Mouse (Mus musculus): Measurements from ENCODE around the gene Smim24. TPM values are rescaled to one million over a fixed set of nuclear protein-coding genes. Genes with fewer than 3 reads are reported as not detected.

The Smim24 gene
- total RNA-seq, 2 experiments from 2014 or later: 1.1 to 1.2 TPM

DNA sequence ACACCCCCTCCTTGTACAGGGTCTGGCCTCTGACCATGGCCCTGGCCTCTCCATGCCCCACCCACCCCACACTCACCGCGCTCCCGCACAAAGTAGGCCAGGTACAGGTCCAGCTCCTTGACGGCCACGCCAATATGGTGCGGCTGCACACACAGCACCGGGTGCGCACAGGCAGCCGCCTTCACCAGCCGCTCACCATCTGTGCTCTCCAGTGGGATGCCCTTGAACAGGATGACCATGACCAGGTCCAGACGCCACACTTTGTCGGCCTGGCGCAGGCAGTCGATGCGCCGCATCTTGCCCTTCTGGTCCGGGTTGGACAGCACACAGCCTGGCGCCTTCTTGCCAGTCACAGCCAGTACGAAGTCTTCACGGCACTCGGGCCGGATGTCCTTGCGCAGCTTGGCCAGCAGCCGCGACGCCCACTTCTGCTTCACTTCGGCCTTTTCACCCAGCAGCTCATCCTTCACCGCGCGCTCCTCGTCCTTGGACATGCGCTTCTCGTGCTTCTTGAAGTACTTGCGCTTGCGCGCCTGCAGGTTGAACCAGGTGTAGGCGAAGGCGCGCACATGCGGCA is 27.4 kb downstream of the Smim24 start:
- DNase-seq (ENCODE audit: low spot score in 2 of 2): peak in 1 of 2 experiments; percentile 5

DNA sequence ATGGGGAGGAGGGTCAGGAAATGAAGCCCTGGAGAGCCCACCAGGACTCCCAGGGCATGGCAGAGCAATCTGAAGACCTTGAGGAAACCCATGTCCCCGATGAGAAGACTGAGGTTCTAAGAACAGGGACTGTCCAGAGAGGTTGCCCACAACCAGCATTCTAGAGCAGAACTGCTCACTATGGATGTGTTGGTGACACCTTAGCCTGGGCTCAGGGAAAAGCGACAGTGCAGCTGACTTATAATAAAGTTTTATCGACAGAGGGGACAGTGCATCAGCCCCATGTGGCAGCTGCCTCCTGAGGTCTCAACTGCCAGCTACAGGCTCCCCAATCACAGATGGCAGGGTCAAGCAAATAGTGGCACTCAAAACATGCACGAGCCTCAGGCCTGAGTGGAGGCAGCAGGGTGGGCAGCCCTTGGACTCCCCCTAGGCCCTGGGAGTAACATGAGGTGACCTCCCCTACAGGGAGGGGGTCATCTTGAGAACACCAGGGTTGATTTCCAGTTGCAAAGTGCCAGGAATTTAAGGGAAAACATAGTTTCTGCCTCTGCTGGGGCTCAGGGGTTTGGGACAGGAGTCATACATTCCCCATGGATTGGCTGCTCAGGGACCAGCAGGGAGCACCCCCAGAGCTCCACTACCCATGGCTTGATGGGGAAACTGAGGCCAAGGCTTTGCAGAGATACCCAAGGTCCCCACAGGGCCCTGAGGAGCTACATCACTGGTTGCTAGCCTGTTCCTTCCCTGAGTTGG is 28.4 kb downstream of the Smim24 start:
- peak in 1 of 2 experiments; percentile 1 for DNase-seq (ENCODE audit: low spot score in 2 of 2)

DNA sequence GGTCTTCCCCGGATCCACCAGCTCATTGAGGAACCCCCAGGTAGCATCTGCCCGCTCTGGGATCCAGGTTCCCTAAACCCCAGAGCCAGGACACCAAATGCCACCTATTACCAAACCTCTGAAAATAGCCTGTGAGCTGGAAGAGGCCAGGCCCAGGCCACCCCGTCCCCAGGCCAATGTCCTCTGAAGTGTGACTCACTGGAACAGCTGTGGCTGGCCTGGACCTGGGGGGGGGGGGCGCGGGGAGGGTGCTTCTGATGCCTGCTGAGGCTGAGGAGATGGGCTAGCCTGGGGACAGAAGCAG is 28.9 kb downstream of the Smim24 start:
- DNase-seq (ENCODE audit: low spot score in 2 of 2): no peak

DNA sequence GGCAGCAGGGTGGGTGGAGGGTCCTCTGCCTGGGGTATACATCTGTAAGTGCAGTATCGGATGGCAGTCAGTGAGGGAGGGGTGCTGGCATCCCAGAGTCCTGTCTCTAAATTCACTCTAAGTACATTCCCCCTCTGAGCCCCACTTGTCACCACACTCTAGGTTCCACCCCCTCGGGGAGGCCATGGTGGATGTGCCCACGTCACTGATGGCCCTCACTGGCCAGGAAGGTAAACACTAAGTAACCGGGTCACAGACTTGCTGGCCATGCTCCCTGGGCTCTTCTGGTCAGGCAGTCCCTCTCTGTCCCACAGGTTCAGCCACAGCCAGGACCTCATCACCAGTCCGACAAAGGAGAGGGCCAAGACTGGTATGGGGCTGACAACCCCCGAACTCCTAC is 29.3 kb downstream of the Smim24 start:
- peak in 1 of 2 experiments; percentile 1 for DNase-seq (ENCODE audit: low spot score in 2 of 2)

DNA sequence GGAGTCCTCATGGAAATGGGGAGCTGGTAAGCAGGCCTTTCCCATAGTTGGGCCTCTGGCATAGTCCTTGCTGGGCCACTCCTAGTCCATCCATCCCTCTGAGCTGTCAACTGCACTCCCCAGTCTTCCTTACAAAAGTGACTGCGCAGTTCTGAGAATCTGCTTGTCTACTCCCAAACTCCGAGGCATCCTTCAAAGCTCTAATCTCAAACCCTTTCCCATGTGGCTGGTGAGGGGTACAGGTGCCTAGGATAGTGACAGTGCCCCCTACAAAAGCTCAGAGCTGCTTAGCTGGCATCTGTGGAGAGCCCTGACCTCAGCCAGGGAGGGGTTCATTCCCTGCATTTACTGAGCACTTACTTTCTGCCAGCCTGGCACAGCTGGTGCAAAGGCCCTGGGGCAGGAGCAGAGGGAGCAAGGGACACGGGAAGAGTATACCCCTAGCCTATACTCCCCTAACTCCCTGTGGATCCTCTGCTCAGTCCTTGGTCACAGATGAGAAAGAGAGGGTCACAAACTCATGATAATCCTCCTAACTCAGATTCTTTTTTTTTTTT is 29.9 kb downstream of the Smim24 start:
- DNase-seq (ENCODE audit: low spot score in 2 of 2): peak in 1 of 2 experiments; percentile 1

DNA sequence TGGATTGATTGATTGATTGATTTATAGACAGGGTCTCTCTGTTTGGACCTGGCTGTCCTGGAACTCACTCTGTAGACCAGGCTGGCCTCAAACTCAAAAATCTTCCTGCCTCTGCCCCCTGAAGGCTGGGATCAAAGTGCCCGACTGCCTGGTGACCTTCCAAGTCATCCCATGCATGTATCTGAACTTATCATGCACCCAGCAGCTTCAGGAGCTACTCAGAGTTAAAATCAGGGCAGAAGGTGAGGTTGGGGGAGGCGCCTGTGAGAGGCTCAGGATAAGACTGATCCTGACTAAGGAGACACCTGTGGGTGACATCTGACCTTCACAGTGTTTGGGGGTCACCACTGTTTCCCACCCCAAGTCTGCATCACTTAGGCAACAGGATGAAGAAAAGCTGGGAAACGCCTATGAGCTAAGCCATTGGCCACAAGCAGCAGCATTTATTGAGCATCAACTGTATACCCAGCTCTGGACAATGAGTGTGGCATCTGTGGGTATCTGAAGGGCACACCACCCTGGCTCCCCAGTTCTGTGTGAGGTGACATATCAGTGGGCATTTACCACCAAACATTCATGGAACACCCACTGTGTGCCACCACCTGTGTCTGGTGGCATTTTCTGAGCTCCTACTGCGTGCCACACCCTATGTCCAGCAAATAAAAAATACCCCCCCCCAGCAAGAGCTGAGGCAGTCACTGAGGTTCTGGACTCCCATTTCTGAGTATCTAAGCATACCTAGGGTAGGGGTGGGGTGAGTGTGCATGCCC is 30.8 kb downstream of the Smim24 start:
- DNase-seq (ENCODE audit: low spot score in 2 of 2): peak in 1 of 2 experiments; percentile 1

DNA sequence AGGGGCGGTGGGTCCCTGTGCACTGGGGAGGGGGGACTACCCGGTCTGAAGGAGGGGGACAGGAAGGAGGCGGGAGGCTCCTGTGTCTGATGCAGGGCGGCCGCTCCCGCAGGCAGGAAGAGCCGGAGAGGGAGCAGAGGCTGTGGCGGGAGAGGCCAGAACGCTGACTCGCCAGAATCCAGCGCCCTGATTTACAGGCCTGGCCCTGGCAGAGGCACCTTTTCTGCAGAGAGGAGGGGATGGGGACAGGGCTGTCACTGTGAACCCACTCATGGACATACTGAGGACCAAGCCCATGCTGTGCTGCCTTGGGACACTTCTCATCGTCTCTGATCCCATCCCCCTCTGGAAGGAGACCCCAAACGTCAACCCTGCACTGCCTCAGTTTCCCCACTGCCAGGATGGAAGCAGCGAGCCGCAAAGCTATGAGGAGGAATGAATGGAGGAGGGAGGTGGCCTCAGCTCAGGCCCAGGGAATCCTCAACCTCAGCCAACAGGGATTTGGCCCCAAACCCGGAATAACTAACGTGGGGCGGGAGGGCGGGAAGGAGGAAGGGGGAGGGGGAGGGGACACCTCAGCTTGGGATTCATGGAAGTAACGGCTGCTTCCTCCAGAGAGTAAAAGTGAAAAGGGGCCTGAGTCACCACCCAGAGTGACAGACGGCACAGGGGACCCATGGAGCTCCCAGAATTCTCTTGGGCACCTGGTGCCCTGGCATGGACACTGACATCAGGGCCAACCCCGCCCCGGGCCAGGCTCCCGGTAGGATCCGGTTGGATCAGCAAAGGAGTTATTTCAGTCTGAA is 31.6 kb downstream of the Smim24 start:
- peak; percentile 9 to 20 for DNase-seq (ENCODE audit: low spot score in 2 of 2)

DNA sequence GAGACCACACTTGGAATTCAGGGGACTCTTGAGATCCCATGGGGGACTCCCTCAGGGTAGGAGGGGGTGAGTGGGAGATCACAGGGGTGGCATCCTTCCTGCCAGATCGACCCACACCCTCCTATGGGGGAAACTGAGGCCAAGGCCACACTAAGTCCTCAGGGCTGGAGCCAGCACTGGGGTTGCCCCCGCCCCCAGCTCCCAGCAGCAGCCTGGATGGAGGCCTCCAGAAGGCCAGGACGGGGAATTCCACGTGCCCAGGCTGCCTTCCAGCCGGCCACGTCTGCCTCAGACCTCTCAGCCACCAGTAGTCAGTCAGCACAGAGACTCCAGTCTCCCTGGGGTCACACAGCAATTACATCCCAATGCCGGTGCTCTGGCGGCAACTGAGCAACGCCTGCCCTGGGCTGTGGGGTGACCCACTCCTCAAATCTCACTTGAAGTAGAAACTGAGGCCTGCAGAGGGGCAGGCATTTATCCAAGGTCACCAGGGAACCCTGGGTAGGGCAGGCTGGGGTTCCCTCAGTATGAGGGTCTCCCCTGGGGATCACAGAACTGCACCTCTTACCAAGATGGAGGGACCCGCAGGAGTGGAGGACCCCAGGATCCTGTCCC is 32.5 kb downstream of the Smim24 start:
- DNase-seq (ENCODE audit: low spot score in 2 of 2): peak; percentile 11 to 20

DNA sequence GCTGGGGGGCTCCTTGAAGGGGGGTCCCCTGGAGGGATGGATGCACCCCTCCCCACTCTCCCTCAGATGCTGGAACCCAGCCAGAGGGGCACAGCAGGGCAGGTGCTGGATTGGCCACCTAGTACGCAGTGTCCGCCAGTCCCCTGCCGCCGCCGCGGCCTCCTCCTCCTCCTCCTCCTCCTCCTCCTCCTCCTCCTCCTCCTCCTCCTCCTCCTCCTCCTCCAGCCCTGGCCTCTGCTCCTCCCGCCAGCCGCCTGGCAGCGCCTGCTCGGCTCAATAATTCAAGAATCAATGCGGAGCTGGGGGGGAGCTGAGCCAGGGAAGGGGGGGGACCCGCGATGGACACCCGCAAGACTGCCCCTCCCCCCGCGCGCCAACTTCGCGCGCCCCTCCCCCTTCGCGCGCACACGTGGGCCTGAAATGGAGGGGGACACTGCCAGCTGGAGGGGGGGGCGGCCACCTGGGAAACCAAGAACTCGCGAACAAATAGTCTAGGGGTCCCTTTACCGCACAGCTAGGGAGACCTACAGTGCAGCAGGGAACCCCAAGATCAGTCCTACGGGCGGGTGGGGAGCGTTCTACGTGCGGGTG is 33.3 kb downstream of the Smim24 start:
- peak; percentile 8 to 22 for DNase-seq (ENCODE audit: low spot score in 2 of 2)

DNA sequence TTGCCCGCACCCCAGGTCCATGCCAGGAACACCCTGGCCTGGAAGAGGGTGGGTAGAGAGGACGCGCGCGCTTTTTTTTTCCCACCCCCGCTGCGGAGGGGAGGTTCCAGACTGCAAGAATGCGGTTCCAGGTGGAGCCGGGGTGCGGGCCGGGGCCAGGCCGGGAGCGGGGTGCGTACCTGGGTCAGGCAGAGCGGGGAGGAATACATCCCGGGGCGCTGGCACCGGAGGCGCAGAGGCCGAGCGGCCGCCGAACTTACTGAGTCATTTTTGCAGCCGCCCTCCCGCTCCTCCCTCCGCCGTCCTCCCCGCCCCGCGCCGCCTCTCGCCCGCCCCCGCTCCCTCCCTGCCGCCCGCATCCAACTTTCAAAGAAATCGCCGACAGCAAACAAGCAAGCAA is 34.0 kb downstream of the Smim24 start:
- DNase-seq (ENCODE audit: low spot score in 2 of 2): peak; percentile 62 to 63

DNA sequence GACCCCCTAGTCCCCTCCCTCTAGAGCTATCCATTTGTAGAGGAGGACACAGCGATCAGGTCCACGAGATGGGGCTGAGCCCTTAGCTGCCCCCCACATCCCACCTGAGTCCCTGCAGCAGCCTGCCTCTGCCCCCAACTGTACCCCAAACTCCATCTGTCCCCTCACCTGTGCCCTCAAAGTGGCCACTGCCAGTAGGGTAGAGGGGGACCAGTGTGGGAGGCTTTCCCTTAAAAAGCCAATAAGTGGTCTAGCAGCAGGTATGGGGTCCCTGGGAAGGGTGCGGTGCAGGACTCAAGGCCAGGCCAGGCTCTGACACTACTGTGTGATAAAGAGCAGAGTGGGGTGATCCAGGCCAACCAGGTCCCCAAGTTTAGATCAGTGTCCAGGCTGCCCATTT is 34.5 kb downstream of the Smim24 start:
- no peak for DNase-seq (ENCODE audit: low spot score in 2 of 2)

DNA sequence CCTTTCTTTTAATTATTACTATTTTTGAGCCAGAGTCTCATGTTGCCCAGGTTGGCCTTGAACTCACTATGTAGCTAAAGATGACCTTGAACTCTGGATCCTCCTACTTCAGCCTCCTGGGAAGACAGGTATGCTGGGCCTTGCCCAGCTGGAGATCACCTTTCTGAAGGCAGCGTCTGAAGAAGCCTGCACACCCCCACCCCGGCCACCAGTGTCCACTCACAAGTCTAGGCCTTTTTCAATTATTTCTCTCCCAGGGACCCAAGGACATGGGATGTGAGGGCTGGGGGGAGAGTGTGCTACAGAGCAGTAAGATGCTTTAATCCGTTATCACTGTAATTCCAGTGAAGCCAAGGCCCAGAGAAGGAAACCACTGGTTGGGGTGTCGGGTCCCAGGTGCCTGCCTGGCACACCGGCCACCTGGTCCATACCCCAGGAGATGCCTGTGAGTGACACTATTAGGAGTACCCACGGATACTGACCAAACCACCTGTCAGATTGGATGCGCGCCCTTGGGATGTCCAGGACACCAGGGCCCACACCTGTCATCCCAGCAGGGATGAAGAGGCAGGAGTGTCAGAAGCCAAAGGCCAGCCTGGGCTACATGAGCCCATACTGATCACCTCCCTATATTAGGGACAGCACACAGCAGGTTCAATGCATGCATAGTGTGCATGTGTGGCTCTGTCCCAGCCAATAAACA is 35.1 kb downstream of the Smim24 start:
- DNase-seq (ENCODE audit: low spot score in 2 of 2): peak; percentile 2 to 5

DNA sequence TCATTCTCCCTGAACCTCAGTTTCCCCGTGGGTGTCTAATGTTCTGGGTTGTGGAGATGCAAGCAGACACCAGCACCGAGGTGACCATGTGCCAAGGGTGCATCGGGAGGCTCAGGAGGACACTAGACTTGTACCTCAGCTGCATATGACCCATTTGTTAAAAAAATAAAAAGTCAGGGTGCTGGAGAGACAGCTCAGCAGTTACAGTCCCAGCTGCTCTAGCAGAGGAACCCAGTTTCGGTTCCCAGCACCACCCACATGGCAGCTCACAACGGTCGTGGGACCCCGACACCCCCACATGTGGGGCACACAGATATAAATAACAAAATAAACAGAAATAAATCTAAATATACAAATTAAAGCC is 35.6 kb downstream of the Smim24 start:
- DNase-seq (ENCODE audit: low spot score in 2 of 2): peak in 1 of 2 experiments; percentile 1

DNA sequence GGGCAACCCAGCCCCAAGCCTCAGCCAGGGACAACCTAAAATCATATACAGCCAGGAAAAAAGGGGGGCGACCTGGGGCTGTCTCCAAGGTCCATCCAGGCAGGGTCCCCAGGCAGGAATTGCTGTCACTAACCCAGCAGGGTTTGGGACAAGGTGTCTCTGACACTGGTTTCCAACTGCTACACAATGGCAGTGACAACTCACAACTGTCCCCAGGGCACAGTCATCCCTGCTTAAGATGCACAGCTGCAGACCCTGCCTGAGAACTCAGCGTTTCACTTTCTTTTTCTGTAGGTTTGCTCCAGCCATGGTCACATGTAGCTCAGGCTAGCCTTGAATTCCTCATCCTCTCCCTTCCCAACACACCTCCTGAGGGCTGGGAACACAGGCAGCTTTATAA is 36.2 kb downstream of the Smim24 start:
- peak in 1 of 2 experiments; percentile 2 for DNase-seq (ENCODE audit: low spot score in 2 of 2)

DNA sequence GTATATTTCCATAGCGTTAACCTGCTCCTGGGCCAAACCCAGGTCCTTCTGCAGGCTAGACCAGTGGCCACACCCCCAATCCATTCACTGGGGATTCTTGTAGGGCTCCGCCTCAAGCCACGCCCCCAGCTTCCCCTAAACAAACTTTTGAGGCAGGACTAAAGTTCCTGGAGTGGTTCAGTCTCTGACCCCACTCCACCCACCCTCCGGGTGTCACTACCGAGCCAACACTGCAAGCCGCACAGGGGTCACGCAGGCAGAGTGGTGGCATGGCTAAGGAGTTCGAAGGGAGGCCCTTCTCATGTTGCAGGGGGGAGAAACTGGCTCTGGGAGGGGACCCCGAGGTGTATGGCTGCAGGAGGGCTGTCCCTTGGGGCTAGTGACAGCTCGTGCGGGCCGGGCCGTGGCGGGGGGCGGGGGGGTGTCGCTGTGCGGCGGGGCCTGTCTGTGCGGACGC is 36.8 kb downstream of the Smim24 start:
- peak; percentile 65 for DNase-seq (ENCODE audit: low spot score in 2 of 2)

DNA sequence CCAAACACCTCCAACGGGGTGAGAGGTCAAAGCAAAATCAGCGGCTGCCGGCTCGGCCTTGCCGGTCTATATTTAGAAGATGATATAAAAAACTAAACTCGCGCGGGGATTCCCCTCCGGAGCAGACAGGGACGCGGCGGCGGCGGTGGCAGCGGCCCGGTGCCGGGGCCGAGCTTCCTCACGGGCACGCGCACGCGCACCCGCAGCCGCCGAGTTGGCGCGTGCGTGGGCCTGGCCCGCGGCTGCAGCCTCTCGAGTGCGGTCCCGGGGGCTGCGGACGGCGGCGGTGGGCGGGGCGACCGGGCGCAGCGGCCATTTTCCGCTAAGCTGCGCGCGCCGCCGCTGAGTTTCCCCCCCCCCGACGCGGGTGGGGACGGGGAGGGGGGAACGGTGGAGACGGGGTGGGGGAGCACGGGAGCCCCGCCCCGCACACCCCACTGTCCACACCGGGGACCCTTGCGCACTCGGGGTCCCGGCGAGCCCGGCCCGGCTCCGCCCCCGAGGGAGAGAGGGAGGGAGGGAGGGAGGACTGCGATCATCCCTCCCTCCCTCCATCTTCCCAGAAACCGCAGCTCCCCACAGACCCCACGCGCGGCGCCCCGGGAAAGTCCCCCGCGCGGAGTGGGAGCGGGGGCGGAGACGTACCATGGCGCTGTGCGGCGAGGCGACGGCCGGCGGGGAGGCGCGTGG is 37.4 kb downstream of the Smim24 start:
- peak; percentile 76 to 89 for DNase-seq (ENCODE audit: low spot score in 2 of 2)

DNA sequence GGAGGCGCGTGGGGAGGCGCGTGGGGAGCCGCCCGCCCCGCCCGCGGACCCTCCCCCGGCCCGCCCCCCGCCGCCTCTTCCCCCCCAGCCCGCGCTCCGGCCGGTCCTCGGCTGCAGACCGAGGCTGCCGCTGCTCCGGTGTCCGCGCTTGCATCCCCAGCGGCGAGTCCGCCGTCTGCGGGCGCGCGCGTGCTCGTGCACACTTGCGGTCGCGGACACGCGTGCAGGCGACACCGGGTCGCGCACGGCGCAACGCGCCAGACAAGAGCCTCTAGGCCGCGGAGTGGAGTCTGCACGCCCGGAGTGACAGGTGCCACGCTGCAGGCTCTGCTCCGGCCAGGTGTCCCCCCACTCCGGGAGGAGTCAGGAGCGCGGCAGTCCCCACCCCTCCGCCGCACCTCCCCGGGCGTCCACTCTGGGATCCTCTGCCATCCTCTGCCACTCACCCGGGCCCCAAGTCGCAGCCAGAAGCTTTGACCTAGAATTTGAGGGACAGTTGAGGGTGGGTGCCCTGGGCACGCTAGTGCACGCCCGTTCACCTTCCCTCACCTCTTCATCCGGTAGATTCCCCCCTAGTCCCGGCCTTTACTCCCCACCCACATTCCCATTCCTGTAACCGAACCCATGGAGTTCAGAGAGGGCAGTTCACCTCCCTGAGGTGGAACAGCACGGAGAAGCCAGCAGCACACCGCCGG is 38.1 kb downstream of the Smim24 start:
- DNase-seq (ENCODE audit: low spot score in 2 of 2): peak; percentile 65 to 81

DNA sequence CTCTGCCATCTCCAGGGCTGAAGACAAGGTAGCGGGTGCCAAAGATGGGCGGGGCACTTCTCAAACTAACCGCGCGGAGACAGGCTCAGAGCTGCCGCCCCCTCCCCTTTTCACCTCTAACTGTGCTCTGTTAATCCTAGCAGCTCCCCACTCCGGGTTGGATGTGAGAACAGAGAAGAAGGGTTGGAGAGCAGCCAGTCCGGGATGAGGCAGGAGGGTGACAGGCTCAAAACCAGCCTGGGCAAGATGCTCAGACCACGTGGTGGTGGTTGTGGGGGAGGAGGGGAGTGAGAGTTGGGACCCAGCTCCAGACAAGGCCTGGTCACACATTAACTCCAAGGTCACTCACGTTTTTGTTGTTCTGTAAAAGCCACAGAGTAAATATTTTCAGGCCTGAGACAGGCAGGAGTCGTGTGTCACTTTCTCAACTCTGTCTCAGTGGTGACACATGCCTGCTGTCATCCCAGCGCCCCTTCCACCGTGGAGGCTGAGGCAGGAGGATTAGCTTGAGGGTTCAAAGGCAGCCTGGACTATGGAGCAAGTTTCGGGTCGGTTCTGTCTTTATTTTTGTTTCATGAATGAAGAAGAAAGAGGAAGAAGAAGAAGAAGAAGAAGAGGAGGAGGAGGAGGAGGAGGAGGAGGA is 38.8 kb downstream of the Smim24 start:
- DNase-seq (ENCODE audit: low spot score in 2 of 2): peak in 1 of 2 experiments; percentile 32
